Mouse (Mus musculus) myocyte (in vitro differentiated cells): ENCODE data around the gene Slc47a1.

ENCODE experiments used
- CEBPB ChIP-seq: IDR thresholded peaks from 2 replicates; pipeline ENCODE4 v1.6.1; 2011; ENCODE audit warnings: mild to moderate bottlenecking, moderate library complexity; ENCODE audit not compliant: poor library complexity, insufficient read depth, severe bottlenecking
- E2F4 ChIP-seq: IDR thresholded peaks from one replicate; pipeline ENCODE4 v1.6.1; 2011; ENCODE audit warnings: mild to moderate bottlenecking, control low read depth, moderate library complexity; ENCODE audit not compliant: insufficient read depth
- MAX ChIP-seq: IDR thresholded peaks from one replicate; pipeline ENCODE4 v1.6.1; 2011; ENCODE audit warnings: low read depth, mild to moderate bottlenecking, control low read depth
- MYOD1 ChIP-seq, 3 experiments: IDR thresholded peaks; one replicate each; pipeline ENCODE4 v1.6.1; 2011; ENCODE audit warnings: control low read depth in 2 of 3, low read depth in 2 of 3, mild to moderate bottlenecking in 2 of 3, moderate library complexity in 1 of 3; ENCODE audit not compliant: insufficient read length in 2 of 3, control insufficient read depth in 1 of 3
- MYOG ChIP-seq, 3 experiments: IDR thresholded peaks; one replicate each; pipeline ENCODE4 v1.6.1; 2011; ENCODE audit warnings: control low read depth in 2 of 3, low read depth in 2 of 3, mild to moderate bottlenecking in 2 of 3; ENCODE audit not compliant: insufficient read length in 2 of 3, control insufficient read depth in 1 of 3, insufficient read depth in 1 of 3
- POLR2A ChIP-seq: IDR thresholded peaks from one replicate; pipeline ENCODE4 v1.6.1; 2011; ENCODE audit warnings: low read depth, mild to moderate bottlenecking, control low read depth, moderate library complexity; ENCODE audit not compliant: insufficient read length
- POLR2AphosphoS2 ChIP-seq: IDR thresholded peaks from one replicate; pipeline ENCODE4 v1.6.1; 2011; ENCODE audit warnings: low read depth, control low read depth; ENCODE audit not compliant: insufficient read length
- REST ChIP-seq: IDR thresholded peaks from one replicate; pipeline ENCODE4 v1.6.1; 2011; ENCODE audit warnings: mild to moderate bottlenecking, control low read depth, moderate library complexity; ENCODE audit not compliant: insufficient read depth, insufficient read length
- SRF ChIP-seq: IDR thresholded peaks from one replicate; pipeline ENCODE4 v1.6.1; 2011; ENCODE audit warnings: low read depth; ENCODE audit not compliant: control insufficient read depth, insufficient read length
- TCF12 ChIP-seq: IDR thresholded peaks from one replicate; pipeline ENCODE4 v1.6.1; 2011; ENCODE audit warnings: mild to moderate bottlenecking, control low read depth; ENCODE audit not compliant: poor library complexity, insufficient read depth, severe bottlenecking
- TCF3 ChIP-seq: IDR thresholded peaks from one replicate; pipeline ENCODE4 v1.6.1; 2011; ENCODE audit warnings: low read depth, control low read depth; ENCODE audit not compliant: insufficient read length
- USF1 ChIP-seq: IDR thresholded peaks from one replicate; pipeline ENCODE4 v1.6.1; 2011; ENCODE audit warnings: low read depth, mild to moderate bottlenecking, control low read depth, moderate library complexity

DNA sequence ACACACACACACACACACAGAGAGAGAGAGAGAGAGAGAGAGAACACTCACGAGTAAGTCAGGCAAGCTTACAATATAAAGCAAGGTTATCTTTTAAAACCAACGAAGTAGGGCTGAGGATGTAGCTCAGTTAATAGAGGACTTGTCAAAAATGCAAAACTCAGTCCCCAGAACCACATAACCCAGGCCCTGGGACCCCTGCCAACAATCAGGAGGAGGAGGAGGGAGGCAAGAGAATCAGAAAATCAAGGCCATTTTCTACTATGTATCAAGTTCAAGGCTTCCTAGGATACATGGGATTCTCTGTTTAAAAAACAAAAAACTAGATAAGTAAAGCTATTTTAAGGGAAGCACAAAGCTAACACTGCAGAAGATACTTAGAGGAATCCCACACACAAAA is 61.3 kb downstream of the Slc47a1 start:
- TF ChIP-seq POLR2A (no peak), CEBPB (no peak), MAX (no peak), POLR2AphosphoS2 (no peak), TCF12 (no peak), MYOD1 (IDR thresholded peaks at IDR 0.05; ENCODE audit: control insufficient read depth in 1 of 3, insufficient read length in 2 of 3, low read depth in 2 of 3) (no peak), USF1 (no peak), SRF (no peak), MYOG (IDR thresholded peaks at IDR 0.05; ENCODE audit: control insufficient read depth in 1 of 3, insufficient read depth in 1 of 3, insufficient read length in 2 of 3, low read depth in 2 of 3) (no peak), TCF3 (no peak), E2F4 (no peak), REST (no peak)
